Mouse (Mus musculus) heart, embryonic 14.5 days (tissue): ENCODE results near the gene Ankrd53. TPM values are rescaled to one million over a fixed set of nuclear protein-coding genes. Genes with fewer than 3 reads are reported as not detected.

ENCODE experiments used
- polyA plus RNA-seq: library from polyadenylated mRNA; unstranded; fragments of >200 nt; fragmentation: Nextera tagmentation; extraction: Ambion mirVana; gene quantifications from 2 replicates; pipeline ENCODE4 v1.2.1, GENCODE M21; 2014

The Ankrd53 gene
- polyA plus RNA-seq, 1 experiment from 2014 or later = not detected

Other genes with a start within 250 kb of the Ankrd53 start
- 6.0 and 12.2 TPM in 2 replicates for gene Actg2, start 226.4 kb upstream of the Ankrd53 start, polyA plus RNA-seq
- 27.7 TPM in 2 replicates for gene Stambp, start 189.9 kb upstream of the Ankrd53 start, polyA plus RNA-seq
- 0.46 and 0.70 TPM in 2 replicates for gene Clec4f, start 106.5 kb upstream of the Ankrd53 start, polyA plus RNA-seq
- gene Cd207, start 84.8 kb upstream of the Ankrd53 start, polyA plus RNA-seq = 0.22 TPM in 2 replicates
- gene Vax2, start 51.4 kb upstream of the Ankrd53 start, polyA plus RNA-seq = not detected in 2 replicates
- not detected in 2 replicates for gene Atp6v1b1, start 19.7 kb upstream of the Ankrd53 start, polyA plus RNA-seq
- gene Tex261, start 13.2 kb downstream of the Ankrd53 start, polyA plus RNA-seq = 70.3 and 75.9 TPM in 2 replicates
- 64.8 and 69.6 TPM in 2 replicates for gene Nagk, start 32.3 kb downstream of the Ankrd53 start, polyA plus RNA-seq
- gene Paip2b, start 69.1 kb downstream of the Ankrd53 start, polyA plus RNA-seq = 11.1 and 14.9 TPM in 2 replicates
- gene Zfp638, start 104.5 kb downstream of the Ankrd53 start, polyA plus RNA-seq = 51.1 and 52.3 TPM in 2 replicates
- gene Dysf, start 245.9 kb downstream of the Ankrd53 start, polyA plus RNA-seq = 18.6 and 19.3 TPM in 2 replicates